Mouse (Mus musculus) embryonic fibroblast, embryonic 13.5 days (primary cell): Measurements from ENCODE around the gene Msi2.

Source experiments
- CTCF ChIP-seq: IDR thresholded peaks from 2 replicates; pipeline ENCODE4 v1.5.1; 2011; ENCODE audit warnings: mild to moderate bottlenecking, control low read depth, low read length, moderate library complexity, borderline replicate concordance; ENCODE audit not compliant: insufficient read depth
- POLR2A ChIP-seq: IDR thresholded peaks from 2 replicates; pipeline ENCODE4 v1.6.1; 2011; ENCODE audit warnings: low read depth, mild to moderate bottlenecking, control low read depth, low read length, moderate library complexity

DNA sequence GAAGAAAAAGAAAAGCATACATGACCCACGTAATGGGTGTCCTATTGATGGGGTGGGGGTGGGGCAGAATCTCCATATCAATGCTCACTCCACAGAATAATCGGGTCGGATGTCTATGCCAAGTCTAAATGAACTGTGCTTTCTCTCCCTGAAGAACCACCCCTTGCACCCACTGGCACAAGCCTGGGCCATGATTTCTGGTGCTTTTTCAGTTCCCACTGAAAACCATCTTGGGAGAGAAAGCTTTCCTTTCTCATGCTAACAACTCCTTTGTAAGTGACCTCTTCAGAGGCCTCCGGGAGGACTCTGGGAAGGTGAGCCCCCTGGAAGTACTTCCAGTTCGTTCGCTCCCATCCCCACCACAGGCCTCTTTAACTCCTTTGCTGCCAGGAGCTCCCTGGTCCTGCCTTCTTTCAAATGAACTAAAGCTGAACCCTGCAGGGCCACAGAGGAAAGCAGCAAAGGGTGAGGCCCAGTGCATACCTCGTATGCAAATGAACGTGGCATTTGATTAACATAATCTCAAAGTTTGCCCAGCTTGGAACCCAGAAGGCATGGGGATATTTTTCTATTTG, 135.0 kb downstream of the Msi2 start:
- no peak for TF ChIP-seq CTCF
- TF ChIP-seq POLR2A: no peak
